Mouse (Mus musculus) layer of hippocampus, postnatal 10 days (tissue): ENCODE measurements at regions not wholly inside any gene's neighbourhood (a gene's known extent, or its start where the extent isn't known, plus 50 kb on each side); places are given as distances from the start of the nearest gene placed in this dataset.

Source experiments
- DNase-seq, 2 experiments: peaks; one replicate each; pipeline ENCODE4 v3.0.0; 2021; ENCODE audit warnings: low spot score in 2 of 2

DNA sequence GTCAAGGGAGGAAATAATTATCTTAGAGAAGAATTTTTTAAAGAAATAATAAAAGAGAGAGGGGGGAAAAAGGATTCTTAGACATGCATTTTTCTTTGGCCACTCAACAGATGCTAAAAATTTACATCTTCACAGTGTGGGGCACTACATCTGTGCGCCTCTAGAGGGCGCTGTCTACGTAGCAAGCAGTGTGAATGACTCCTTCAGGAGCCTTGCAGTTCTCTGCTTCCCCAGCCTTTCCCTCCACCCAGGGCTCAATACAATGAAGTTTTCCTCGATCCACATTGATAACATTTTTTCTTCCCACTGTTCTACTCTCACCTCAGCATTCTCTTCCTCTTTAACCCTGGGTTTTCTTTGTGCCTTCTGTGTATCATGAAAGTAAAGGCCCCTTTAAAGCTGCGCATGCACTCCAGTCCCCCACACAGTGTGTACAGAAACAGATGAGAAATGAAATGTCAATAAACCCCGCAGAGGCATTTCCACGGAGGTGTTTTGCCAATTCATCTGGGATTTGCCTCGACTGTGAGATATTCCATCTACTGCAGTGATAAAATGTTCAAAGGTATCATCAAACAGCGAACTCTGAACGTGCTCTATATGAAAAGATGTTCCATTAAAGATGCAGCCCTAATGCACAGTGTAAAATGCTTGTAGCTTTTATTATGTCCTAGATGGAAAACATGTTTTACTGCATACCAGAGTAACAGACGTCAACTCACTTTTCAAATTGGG lies 181.2 kb downstream of the Rdh14 start:
- DNase-seq, result peak; percentile 14 to 20

GRCm38 (mm10) chr12:10572378-10572650 lies 181.7 kb downstream of the Rdh14 start:
- DNase-seq, result peak; percentile 14 to 17

DNA sequence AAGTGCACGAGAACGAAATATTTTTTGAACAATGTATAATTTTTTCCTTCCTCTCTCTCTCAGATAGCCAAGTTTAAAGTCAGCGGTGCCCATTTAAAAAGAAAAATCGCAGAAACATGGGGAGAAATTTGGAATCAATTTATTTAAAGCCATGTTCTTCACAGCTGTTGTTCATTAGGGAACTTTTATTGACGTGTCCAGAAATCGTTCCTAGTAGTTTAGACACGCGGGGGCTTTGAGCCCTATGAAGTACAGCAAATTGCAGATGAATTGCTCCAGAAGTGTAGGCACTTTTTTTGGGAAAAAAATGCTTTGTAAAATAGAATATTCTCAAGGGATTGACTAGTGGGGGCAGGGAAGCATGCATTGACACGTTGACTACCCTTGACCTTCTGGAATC lies 182.8 kb downstream of the Rdh14 start:
- no peak for DNase-seq

GRCm38 (mm10) chr12:10582840-10583614 lies 192.5 kb downstream of the Rdh14 start:
- no peak for DNase-seq

DNA sequence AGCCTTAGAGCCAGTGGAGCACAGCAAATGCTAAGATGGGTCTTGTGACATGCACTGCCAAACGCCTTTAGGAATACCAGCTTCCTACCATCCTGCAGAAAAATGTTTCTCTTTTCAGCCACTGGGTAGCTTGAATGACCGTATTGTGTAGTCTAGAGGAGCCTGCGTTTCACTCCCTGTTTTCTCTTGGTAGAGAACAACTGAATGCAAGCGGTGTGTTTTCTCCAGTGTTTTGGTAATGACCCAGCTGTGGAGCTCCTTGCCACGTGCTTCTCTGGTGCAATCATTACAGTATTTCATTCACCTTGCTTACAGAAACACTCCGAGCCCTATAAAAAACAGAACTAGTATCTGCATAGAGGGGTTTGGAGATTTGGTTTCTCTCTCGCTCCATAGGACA lies 193.5 kb downstream of the Rdh14 start:
- DNase-seq, result no peak

DNA sequence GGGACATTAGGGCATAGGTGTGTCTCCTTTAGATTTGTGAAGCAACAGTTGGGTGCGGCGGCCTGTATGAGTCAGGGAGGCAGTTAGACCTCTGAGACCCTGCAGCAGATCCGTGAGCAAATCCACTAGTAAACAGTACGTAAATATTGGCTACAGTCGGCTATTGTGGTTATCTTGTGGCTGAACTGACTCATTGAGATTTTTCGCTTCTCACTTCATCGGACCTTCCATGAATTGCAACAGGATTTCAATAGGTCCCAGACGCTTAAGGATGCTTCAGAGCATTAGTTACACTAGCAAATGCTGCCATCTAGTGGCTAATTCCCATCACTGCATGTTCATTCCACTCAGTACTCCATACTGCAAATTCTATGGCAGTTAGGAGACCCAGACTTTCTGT lies 199.0 kb downstream of the Rdh14 start:
- peak; percentile 61 to 73 for DNase-seq

DNA sequence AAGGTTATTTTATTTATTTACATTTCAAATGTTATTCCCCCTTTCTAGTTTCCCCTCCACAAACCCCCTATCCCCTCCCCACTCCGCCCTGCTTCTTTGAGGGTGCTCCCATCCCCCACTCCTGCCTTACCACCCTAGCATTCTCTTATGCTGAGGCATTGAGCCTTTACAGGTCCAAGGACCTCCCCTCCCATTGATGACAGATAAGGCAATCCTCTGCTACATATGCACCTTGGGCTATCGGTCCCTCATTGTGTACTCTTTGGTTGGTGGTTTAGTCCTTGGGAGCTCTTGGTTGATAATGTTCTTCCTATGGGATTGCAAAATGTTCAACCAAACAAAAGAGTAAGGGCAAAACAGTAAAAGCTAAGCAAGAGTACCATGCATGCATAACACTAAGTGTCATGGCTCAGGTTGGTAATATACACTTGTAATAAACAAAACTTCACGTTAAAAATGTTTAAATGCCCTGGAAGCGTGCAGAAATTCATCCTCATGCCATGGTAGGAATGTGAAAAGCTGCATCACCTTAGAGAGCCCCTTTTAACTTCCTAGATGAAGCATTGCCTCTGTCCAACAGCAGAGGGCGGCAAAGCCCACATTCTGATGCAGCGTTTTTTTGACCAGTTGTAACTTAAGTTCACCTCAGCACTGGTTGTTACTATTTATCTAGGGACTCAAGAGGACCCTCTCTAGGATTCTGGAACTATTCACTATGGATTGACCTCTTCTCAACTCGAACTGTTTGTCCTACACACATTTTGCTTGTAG lies 207.6 kb downstream of the Rdh14 start:
- peak; percentile 71 to 79 for DNase-seq

DNA sequence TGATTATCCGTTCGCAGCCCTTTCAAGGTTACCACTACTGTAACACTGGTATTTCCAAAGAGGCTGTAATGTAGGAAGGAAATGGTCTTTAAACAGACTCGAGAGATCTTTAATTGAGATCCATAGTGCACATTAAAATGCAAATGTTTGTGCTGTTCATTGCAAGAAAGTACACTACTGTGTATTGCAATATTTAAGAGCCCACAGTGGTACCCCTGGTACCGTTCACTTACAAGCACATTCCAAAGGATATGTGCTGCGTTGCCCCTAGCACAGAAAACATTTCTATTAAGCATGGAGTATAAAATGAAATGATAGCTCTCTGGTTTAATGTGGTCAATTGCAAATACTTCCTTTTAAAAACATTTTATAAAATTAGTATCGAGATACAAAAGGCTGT lies 209.5 kb downstream of the Rdh14 start:
- DNase-seq, result no peak

DNA sequence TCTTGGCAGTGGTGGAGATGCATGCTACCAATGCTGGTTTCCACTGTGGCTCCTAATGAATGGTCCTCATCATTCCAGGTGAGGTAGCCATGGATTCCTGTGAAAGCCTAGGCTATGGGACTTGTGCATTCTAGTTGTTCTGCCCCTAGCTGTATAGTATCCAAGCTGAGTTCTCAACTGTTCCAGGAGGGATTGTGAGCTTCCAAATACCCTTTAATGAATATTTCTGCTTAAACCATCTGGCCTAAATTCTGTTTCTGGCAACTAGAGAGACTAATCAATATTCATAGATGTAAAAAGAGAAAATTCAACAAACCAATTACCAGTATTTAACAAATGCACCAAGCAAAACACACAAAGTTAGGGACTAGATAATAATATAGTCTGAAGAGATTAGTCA lies 227.7 kb downstream of the Rdh14 start:
- DNase-seq, result no peak

GRCm38 (mm10) chr12:10620541-10620940 lies 230.0 kb downstream of the Rdh14 start:
- no peak for DNase-seq

GRCm38 (mm10) chr12:10638591-10638990 lies 248.0 kb downstream of the Rdh14 start:
- no peak for DNase-seq

DNA sequence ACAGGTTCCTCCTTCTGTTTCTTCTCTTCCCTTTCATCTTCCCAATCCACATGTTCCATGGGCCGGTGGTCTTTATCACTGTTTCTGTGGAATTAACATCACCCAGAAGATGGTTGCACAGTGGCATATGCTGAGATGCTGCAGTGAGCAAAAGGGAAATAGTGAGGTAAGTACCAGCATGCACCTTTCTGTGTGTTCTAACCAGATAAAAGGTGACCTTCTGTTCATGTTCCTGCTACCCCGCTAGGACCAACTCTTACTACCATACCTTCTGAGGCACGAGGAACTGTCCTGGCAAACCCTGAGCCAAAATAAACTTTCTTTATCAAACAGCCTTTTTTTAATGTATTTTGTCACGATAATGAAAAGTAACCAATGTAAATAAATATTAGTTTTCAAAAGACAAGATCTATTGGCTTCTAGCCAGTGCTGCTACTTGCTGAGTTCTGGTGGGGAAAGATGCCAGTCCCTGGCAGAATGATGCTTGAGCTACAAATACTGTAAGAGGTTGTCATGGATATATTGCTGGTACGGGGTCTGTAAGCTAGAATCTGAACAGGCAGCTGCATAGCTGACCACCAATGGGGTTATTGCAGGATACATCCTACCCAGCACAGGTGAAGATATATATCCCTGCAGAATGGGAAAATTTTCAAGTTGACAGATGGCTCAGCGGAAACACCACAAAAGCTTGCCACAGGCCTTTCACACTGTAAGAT lies 264.1 kb downstream of the Rdh14 start:
- DNase-seq, result peak; percentile 9 to 37

GRCm38 (mm10) chr12:10655185-10655544 lies 264.6 kb downstream of the Rdh14 start:
- no peak for DNase-seq

DNA sequence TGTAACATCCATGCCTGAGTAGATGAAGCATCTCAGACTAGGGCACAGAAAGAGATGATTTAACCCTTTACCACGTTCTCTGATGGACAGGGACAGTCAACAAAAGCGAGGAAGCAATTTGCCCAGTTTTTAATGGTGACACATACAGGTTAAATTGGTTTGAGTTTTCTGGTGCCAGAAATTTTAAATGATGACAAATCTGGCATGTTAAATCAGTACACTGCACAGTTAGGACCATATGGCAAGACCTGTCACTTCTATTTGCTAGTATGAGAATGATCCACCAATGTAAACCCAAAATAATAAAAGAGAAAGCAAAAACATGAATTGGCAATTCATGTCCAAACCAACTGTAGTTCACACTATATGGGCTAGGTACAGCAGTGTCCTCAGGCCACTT lies 268.3 kb downstream of the Rdh14 start:
- DNase-seq, result no peak

DNA sequence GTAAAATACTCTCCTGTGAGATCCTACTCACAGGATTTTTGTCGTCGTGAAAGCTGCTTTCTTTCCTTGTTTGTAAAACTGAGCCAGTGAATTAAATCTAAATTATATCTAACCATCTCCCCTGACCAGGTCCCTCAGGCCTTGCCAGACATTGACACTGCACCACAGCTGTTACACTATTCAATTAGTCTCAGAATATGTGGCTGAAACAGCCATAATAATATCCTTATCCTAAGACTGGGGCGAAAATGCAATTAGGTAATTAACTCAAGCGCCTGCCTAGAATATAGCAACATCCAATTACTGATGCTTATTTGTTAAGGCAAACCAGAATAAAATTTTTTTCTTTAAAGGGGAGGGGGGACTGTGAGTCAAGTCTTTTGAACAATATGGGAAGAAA lies 296.2 kb downstream of the Rdh14 start:
- no peak for DNase-seq
